Mouse (Mus musculus) heart, postnatal 0 days (tissue): ENCODE results near the gene Znfx1.

Experiments used
- CTCF ChIP-seq: IDR thresholded peaks from 2 replicates; pipeline ENCODE4 v1.5.1; 2016; ENCODE audit warnings: antibody characterized with exemption, control low read depth, low read depth
- EP300 ChIP-seq: IDR thresholded peaks from 2 replicates; pipeline ENCODE4 v1.6.1; 2016; ENCODE audit warnings: antibody characterized with exemption, low read depth

DNA sequence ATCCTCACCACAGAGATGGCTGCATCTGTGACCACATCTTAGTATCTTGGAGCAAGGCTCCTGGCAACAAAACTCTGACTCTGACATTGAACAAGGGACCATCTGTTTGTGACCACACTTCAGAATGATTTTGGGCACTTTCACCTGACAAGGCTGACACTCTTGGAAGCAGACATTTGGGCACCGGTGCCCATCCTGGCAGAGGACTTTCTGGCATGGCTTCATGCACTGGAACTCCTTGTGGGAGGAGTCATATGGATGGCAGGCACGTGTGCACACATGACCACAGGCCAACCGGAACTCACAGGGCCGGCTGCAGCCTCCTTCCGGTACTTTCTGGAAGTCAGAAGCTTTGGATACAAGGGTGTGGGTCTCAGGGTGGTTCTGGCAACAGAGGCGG lies 24.5 kb downstream of the Znfx1 start:
- TF ChIP-seq CTCF = no peak
- TF ChIP-seq EP300 = no peak
